Mouse (Mus musculus) liver, postnatal 0 days (tissue): ENCODE measurements around the gene Nudt3.

Source experiments
- CTCF ChIP-seq: sonication (generic); IDR thresholded peaks from 2 replicates; pipeline ENCODE4 v1.5.1; 2016; ENCODE audit warnings: antibody characterized with exemption, low read depth
- EP300 ChIP-seq: IDR thresholded peaks from 2 replicates; pipeline ENCODE4 v1.6.1; 2016; ENCODE audit warnings: antibody characterized with exemption, low read depth, mild to moderate bottlenecking

GRCm38 (mm10) chr17:27559596-27559995, 63.7 kb downstream of the Nudt3 start:
- no peak for TF ChIP-seq CTCF
- TF ChIP-seq EP300 = no peak
